Mouse (Mus musculus) ES-Bruce4 (cell line): ENCODE data around the gene Arid3c.
"Not testable (repeated sequence)": the region's sequence is repeated elsewhere in the genome, so short reads cannot be mapped to it uniquely, and the experiment has no call there.

Experiments used
- EP300 ChIP-seq: IDR thresholded peaks from 2 replicates; pipeline ENCODE4 v1.6.1; 2011; ENCODE audit warnings: low read depth, low read length; ENCODE audit not compliant: insufficient read depth
- POLR2A ChIP-seq: IDR thresholded peaks from one replicate; pipeline ENCODE4 v1.8.1; 2011; ENCODE audit warnings: low read length; ENCODE audit not compliant: insufficient read depth

- TF ChIP-seq POLR2A, EP300: not testable (repeated sequence)
Measured at GRCm38 (mm10) chr4:41700224-41700623, 30.7 kb downstream of the Arid3c start.
